28 mouse cellular contexts compared by ENCODE assay signal in the genomic region with DNA sequence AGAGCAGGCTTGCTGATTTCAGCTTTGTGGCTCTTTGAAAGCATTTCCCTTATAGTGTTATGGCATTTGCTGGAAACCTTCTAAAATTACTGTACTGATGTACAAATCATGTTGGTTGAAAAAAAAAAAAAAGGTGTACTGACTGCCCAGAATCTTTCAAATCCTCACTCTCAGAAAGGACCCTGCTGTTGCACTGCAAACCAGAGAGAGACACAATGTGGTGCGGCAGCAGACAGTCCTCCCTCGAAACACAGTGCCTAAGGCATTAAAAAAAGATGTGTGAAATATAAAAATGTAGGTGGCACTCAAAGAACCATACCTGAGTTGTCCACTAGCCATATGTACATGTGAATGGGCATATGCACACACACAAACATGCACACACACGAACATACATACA.
"Had no signal": no experiment of that assay in that cellular context is flagged by ENCODE, and none has a peak within 500 bp of the region (broad histone marks: within the 10 kb centered on the region; RNA-seq: fewer than 3 reads in every experiment).

No protein-coding gene starts in this region.

- H3K9ac ChIP-seq: heart, embryonic 13.5 days; heart, embryonic 15.5 days; hindbrain, embryonic 12.5 days; hindbrain, embryonic 15.5 days; intestine, embryonic 15.5 days; limb, embryonic 12.5 days; liver, embryonic 13.5 days; liver, embryonic 15.5 days had no signal

- H3K36me3 ChIP-seq: heart, embryonic 13.5 days; heart, embryonic 15.5 days; hindbrain, embryonic 10.5 days; hindbrain, embryonic 12.5 days; hindbrain, embryonic 15.5 days; intestine, embryonic 15.5 days; limb, embryonic 10.5 days; limb, embryonic 12.5 days; liver, embryonic 13.5 days; liver, embryonic 15.5 days had no signal

- H3K4me1 ChIP-seq: heart, embryonic 13.5 days; heart, embryonic 15.5 days; hindbrain, embryonic 10.5 days; hindbrain, embryonic 12.5 days; hindbrain, embryonic 15.5 days; intestine, embryonic 15.5 days; limb, embryonic 10.5 days; limb, embryonic 12.5 days; liver, embryonic 13.5 days; liver, embryonic 15.5 days had no signal

- H3K9me3 ChIP-seq: heart, embryonic 15.5 days; hindbrain, embryonic 12.5 days; hindbrain, embryonic 15.5 days; intestine, embryonic 15.5 days; limb, embryonic 10.5 days; limb, embryonic 12.5 days; liver, embryonic 13.5 days; liver, embryonic 15.5 days had no signal

- ATAC-seq: inflammation-experienced regulatory T-cells, adult 6 months; intestine, embryonic 15.5 days; intestine, postnatal 0 days had no signal

- H3K4me3 ChIP-seq: gastrocnemius, adult 2 months; heart, adult 2 months; heart, embryonic 13.5 days; heart, embryonic 15.5 days; hindbrain, embryonic 10.5 days; hindbrain, embryonic 12.5 days; hindbrain, embryonic 15.5 days; intestine, embryonic 15.5 days; layer of hippocampus, adult 2 months; left cerebral cortex, adult 2 months; limb, embryonic 10.5 days; limb, embryonic 12.5 days; liver, embryonic 13.5 days; liver, embryonic 15.5 days had no signal

- DNase-seq: gastrocnemius, adult 2 months; gastrocnemius, postnatal 10 days; gastrocnemius, postnatal 25 days; heart, adult 2 months; heart, postnatal 14 days; heart, postnatal 4 days; kidney, adult 18-20 months; kidney, adult 8-10 months; kidney, postnatal 10 days; kidney, postnatal 25 days; kidney, postnatal 4 days; liver; liver, embryonic 13.5 days had no signal

- H3K27me3 ChIP-seq: heart, embryonic 13.5 days; heart, embryonic 15.5 days; hindbrain, embryonic 12.5 days; hindbrain, embryonic 15.5 days; intestine, embryonic 15.5 days; limb, embryonic 12.5 days; liver, embryonic 13.5 days; liver, embryonic 15.5 days had no signal

- H3K4me2 ChIP-seq: heart, embryonic 11.5 days; heart, embryonic 13.5 days; heart, embryonic 15.5 days; hindbrain, embryonic 12.5 days; hindbrain, embryonic 15.5 days; intestine, embryonic 15.5 days; limb, embryonic 12.5 days; liver, embryonic 11.5 days; liver, embryonic 13.5 days; liver, embryonic 15.5 days had no signal

- H3K27ac ChIP-seq: gastrocnemius, adult 2 months; heart, adult 2 months; heart, embryonic 13.5 days; heart, embryonic 15.5 days; hindbrain, embryonic 10.5 days; hindbrain, embryonic 12.5 days; hindbrain, embryonic 15.5 days; intestine, embryonic 15.5 days; layer of hippocampus, adult 2 months; left cerebral cortex, adult 2 months; limb, embryonic 10.5 days; limb, embryonic 12.5 days; liver, embryonic 13.5 days; liver, embryonic 15.5 days had no signal
